Mouse (Mus musculus) kidney, postnatal 0 days (tissue): Measurements from ENCODE around the gene Clstn1. TPM values are rescaled to one million over a fixed set of nuclear protein-coding genes. Genes with fewer than 3 reads are reported as not detected.

Experiments used
- ATAC-seq: fragments of 200-750 bp; cut with Nextera tagmentation; replicated peaks from 2 replicates; pipeline ENCODE4 v1.8.0; 2017; ENCODE audit warnings: low read depth, moderate number of reproducible peaks, moderate TSS enrichment, moderate library complexity; ENCODE audit not compliant: low FRiP score
- DNase-seq: peaks from one replicate; pipeline ENCODE4 v3.0.0-alpha.2; 2016; ENCODE audit warnings: low spot score
- H3K27ac ChIP-seq: fragments of 300-500 bp; sonication (generic); 2 replicates; pipeline ENCODE4 v1.5.1; 2014; ENCODE audit warnings: mild to moderate bottlenecking
- H3K27me3 ChIP-seq: fragments of 300-500 bp; sonication (generic); 2 replicates; pipeline ENCODE4 v1.6.1; 2014; ENCODE audit warnings: low read length, mixed read lengths; ENCODE audit not compliant: insufficient read depth
- H3K36me3 ChIP-seq: fragments of 300-500 bp; sonication (generic); 2 replicates; pipeline ENCODE4 v1.6.1; 2014; ENCODE audit warnings: low read length, mixed read lengths; ENCODE audit not compliant: insufficient read depth
- H3K4me1 ChIP-seq: fragments of 300-500 bp; sonication (generic); replicated peaks from 2 replicates; pipeline ENCODE4 v1.6.1; 2014; ENCODE audit warnings: antibody characterized with exemption, low read length, mixed read lengths; ENCODE audit not compliant: insufficient read depth
- H3K4me2 ChIP-seq: fragments of 300-500 bp; sonication (generic); 2 replicates; pipeline ENCODE4 v1.6.1; 2014; ENCODE audit warnings: mild to moderate bottlenecking, low read length, moderate library complexity, mixed read lengths
- H3K4me3 ChIP-seq: fragments of 300-500 bp; sonication (generic); replicated peaks from 2 replicates; pipeline ENCODE4 v1.5.1; 2014; ENCODE audit warnings: low read depth, low read length
- H3K9ac ChIP-seq: fragments of 300-500 bp; sonication (generic); 2 replicates; pipeline ENCODE4 v1.6.1; 2014; ENCODE audit warnings: low read depth, low read length
- H3K9me3 ChIP-seq: fragments of 300-500 bp; sonication (generic); replicated peaks from 2 replicates; pipeline ENCODE4 v1.6.1; 2016; ENCODE audit warnings: low read length, inconsistent platforms, mixed read lengths
- CTCF ChIP-seq: IDR thresholded peaks from 2 replicates; pipeline ENCODE4 v1.5.1; 2016; ENCODE audit warnings: antibody characterized with exemption, low read depth, mild to moderate bottlenecking, moderate library complexity
- WGBS: fragments of 180-500 bp; shearing (Covaris S2); extraction: QIAGEN DNeasy Blood & Tissue Kit; methylation state at CpG from one replicate; pipeline ENCODE4 v1.1.7; 2014; 5-methylcytosine and 5-hydroxymethylcytosine counted together
- polyA plus RNA-seq: library from polyadenylated mRNA; unstranded; fragments of >200 nt; fragmentation: Nextera tagmentation; extraction: Ambion mirVana; gene quantifications from 2 replicates; pipeline ENCODE4 v1.2.1, GENCODE M21; 2015

Clstn1 gene
- polyA plus RNA-seq, 1 experiment from 2014 or later: 43.9 TPM

DNA sequence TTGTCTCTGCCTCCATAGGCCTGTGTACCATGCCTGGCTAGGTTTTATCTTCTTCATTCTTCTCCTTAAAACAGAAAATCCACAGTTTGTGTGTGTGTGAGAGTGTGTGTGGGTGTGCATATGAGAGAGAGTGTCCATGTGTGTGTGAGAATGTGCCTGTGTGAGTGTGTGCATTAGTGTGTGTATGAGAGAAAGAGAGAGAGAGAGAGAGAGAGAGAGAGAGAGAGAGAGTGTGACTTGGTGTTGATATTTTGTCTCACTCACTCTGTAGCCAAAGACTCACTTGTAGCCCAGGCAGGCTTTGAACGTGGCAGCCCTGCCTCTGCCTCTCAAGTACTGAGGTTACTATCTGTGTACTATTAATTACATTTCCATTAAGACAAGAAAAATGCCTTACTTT is 47.9 kb downstream of the Clstn1 start:
- Histone ChIP-seq H3K4me2 (no peak overlapping the region), H3K9ac (no peak overlapping the region), H3K36me3 (peaks cover 33% of the 10 kb centered on the region), H3K27me3 (no peaks in the 10 kb centered on the region), H3K4me1 (no peaks in the 10 kb centered on the region), H3K27ac (no peak overlapping the region), H3K9me3 (no peaks in the 10 kb centered on the region), H3K4me3 (no peak overlapping the region)
- 79% methylated on average over 1 of the region's 1 CpGs for WGBS
- DNase-seq (no peak), ATAC-seq (no peak)
- no peak for TF ChIP-seq CTCF

DNA sequence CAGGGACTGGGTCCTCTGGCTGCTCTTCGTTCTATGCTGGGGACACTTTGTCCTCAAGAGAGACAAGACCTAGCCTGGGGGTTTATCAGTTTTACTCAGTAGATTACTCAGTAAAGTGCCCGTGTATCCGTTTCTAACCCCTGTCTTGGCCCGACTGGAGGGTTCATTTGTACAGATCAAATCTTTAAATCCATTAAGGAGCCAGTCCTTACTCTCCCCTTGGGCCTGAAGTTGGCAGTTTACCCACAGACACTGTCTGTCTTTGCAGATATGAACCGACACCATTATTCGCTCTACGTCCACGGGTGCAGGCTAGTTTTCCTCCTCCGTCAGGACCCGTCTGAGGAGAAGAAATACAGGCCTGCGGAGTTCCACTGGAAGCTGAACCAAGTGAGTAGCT is 48.7 kb downstream of the Clstn1 start:
- peaks cover 28% of the 10 kb centered on the region for H3K36me3 ChIP-seq
- 94% methylated on average over 11 of the region's 11 CpGs for WGBS
- no peaks in the 10 kb centered on the region for H3K4me1 ChIP-seq
- no peak for DNase-seq
- no peaks in the 10 kb centered on the region for H3K9me3 ChIP-seq
- no peak for TF ChIP-seq CTCF
- no peak overlapping the region for H3K27ac ChIP-seq
- no peak for ATAC-seq
- no peak overlapping the region for H3K9ac ChIP-seq
- no peaks in the 10 kb centered on the region for H3K27me3 ChIP-seq
- no peak overlapping the region for H3K4me3 ChIP-seq
- no peak overlapping the region for H3K4me2 ChIP-seq

DNA sequence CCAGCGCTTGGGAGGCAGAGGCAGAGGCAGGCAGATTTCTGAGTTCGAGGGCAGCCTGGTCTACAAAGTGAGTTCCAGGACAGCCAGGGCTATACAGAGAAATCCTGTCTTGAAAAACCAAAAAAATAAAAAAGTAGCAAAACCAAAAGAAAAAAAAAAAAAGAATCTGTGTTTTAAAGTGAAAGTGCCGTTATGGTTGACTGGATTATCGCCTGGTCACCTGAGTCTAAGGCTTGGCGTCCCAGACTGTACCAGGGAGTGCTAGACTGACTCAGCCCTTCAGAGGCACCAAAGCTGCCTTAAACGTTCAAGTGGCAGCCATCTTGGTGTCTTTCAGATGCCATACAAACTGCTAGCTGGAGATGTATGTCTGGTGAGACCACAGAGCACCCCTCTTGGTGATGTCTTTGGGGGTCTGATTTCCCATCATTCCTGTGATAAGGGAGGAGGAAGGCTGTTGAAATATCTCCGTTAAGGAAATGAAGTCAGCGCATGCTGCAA is 49.7 kb downstream of the Clstn1 start:
- H3K27ac ChIP-seq: no peak overlapping the region
- no peaks in the 10 kb centered on the region for H3K4me1 ChIP-seq
- DNase-seq (no peak), ATAC-seq (no peak)
- H3K4me3 ChIP-seq: no peak overlapping the region
- TF ChIP-seq CTCF: no peak
- no peak overlapping the region for H3K4me2 ChIP-seq
- H3K36me3 ChIP-seq: peaks cover 24% of the 10 kb centered on the region
- no peaks in the 10 kb centered on the region for H3K9me3 ChIP-seq
- no peak overlapping the region for H3K9ac ChIP-seq
- WGBS: 81% methylated on average over 8 of the region's 8 CpGs
- no peaks in the 10 kb centered on the region for H3K27me3 ChIP-seq

DNA sequence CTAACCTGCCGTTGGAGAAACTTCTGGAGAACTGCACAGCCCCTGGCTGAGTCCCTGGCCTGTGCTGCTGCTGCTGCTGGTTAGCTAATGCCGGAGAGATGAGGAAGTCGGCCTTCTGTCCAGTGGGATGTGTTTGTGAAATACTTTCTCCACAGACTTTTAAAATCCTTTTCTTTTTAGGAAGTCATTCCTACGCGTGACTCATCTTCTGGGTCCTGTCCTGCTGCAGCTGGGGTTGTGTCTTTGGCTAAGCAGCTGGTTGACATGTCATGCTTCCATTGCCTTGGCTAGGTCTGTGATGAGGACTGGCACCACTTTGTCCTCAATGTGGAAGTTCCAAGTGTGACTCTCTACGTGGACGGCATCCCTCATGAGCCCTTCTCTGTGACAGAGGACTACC is 51.7 kb downstream of the Clstn1 start:
- Histone ChIP-seq H3K4me3 (no peak overlapping the region), H3K36me3 (peaks cover 14% of the 10 kb centered on the region), H3K27me3 (no peaks in the 10 kb centered on the region), H3K9me3 (no peaks in the 10 kb centered on the region), H3K9ac (no peak overlapping the region), H3K27ac (no peak overlapping the region), H3K4me1 (no peaks in the 10 kb centered on the region; the same call in 1 of the 2 replicates), H3K4me2 (no peak overlapping the region)
- no peak for TF ChIP-seq CTCF
- DNase-seq (no peak), ATAC-seq (no peak)
- 80% methylated on average over 7 of the region's 7 CpGs for WGBS

DNA sequence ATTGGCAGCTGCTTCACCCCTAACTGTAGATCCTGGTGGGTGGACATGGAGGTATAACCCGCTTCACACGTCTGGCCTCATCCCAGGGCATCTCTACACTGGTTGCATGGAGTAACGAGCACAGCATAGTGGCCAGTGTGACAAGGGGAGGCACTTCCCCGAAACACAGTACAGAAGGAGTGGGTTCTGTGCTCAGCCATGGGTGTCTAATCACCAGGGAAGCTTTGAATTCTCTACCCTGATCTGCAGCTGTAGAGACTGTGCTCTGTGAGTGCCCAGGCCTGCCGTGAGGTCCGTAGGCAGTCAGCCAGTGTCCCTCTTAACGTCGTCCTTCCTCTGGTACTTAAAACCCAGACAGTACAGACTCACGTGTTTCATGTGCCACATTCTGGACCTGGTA is 54.6 kb downstream of the Clstn1 start:
- no peaks in the 10 kb centered on the region for H3K27me3 ChIP-seq
- H3K4me2 ChIP-seq: no peak overlapping the region
- peak; percentile 19 for DNase-seq
- ATAC-seq: peak; percentile 27; the same call in 1 of the 2 replicates
- no peaks in the 10 kb centered on the region for H3K9me3 ChIP-seq
- no peaks in the 10 kb centered on the region; the same call in 1 of the 2 replicates for H3K4me1 ChIP-seq
- no peak overlapping the region for H3K9ac ChIP-seq
- no peak overlapping the region for H3K4me3 ChIP-seq
- no peak for TF ChIP-seq CTCF
- H3K27ac ChIP-seq: 0 out of 2 replicates have a peak overlapping the region, but pooled peaks have one; percentile 19
- 53% methylated on average over 9 of the region's 9 CpGs for WGBS
- H3K36me3 ChIP-seq: peaks cover 8% of the 10 kb centered on the region

DNA sequence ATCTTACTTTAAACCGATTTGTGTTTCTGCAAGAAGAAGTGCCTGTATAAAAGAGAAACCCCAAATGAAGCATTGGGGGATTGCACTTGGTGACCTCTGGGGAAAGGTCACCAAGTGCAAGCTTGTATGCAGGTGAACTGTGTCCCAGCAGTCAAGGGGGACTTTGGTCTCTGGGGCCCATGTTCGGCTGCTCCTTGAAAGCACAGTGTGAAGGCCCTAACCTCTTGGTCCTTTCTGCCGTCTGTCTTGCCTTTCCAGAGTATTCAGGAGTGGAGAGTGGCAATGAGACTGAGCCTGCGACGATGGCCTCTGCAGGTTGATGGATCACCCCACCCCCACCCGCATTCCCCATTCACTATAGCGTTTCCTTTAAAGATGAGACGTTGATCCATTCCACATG is 55.1 kb downstream of the Clstn1 start:
- Histone ChIP-seq H3K4me1 (no peaks in the 10 kb centered on the region; the same call in 1 of the 2 replicates), H3K9ac (no peak overlapping the region), H3K27ac (0 out of 2 replicates have a peak overlapping the region, but pooled peaks have one; percentile 19), H3K27me3 (no peaks in the 10 kb centered on the region), H3K4me3 (no peak overlapping the region), H3K9me3 (no peaks in the 10 kb centered on the region), H3K4me2 (no peak overlapping the region), H3K36me3 (peaks cover 12% of the 10 kb centered on the region)
- no peak for DNase-seq
- no peak for TF ChIP-seq CTCF
- no peak; the same call in 1 of the 2 replicates for ATAC-seq
- 39% methylated on average over 8 of the region's 8 CpGs for WGBS

DNA sequence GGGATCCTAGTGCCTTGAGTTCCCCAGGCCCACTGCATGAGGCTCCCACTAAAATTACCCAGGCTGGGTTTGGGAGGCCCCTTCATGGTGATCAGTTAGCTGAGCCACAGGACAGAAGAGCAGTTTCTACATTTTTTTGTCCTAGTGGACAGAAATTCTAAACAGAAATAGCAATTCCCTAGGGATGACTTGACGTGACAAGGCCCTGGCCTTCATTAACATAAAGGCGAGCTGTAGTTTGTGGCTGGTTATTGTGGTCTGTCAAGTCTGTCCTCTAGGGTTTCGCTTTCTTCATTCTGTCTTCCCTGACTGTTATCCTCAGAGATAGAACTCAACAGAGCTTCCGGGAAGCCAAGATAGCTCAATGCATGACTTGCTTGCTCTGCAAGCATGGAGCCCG is 55.7 kb downstream of the Clstn1 start:
- WGBS: 75% methylated on average over 5 of the region's 5 CpGs
- Histone ChIP-seq H3K27ac (no peak overlapping the region), H3K27me3 (no peaks in the 10 kb centered on the region), H3K36me3 (peaks cover 13% of the 10 kb centered on the region), H3K9me3 (no peaks in the 10 kb centered on the region), H3K4me1 (no peaks in the 10 kb centered on the region; the same call in 1 of the 2 replicates), H3K4me3 (no peak overlapping the region), H3K9ac (no peak overlapping the region), H3K4me2 (no peak overlapping the region)
- TF ChIP-seq CTCF: no peak
- DNase-seq: peak; percentile 45
- no peak for ATAC-seq
